In the genomic region with DNA sequence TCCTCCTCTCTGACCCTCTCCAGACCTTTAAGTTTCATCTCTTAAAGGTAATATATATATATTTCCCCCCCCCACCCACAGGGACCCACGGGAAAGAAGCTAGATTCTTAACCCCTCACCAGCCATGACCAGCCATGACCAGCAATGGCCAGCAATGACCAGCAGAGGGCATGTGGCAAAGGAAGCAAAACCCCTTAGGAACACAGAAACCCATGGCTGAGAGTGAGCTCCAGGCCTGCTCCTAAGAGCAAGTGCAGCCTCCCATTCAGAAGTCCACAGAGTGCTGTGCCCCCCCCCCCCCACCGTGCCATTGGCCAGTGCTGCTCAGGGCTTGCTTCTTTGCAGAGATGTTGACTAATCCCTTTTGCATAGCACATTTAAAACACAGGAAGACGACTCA, we compare ENCODE assay signal across 8 mouse cellular contexts.
DNase-seq lines count a peak whose midpoint lies in the region; ATAC-seq and TF ChIP-seq lines count a peak whose summit lies in the region.

No protein-coding gene starts in this region.

- H3K4me1 ChIP-seq in neural tube, embryonic 15.5 days = no peaks in the 10 kb centered on the region
- H3K4me1 ChIP-seq in hindbrain, embryonic 14.5 days (replicated peaks; ENCODE audit: control insufficient read depth, insufficient read depth, low read length) = no peaks in the 10 kb centered on the region
- peaks cover 0 to 5% of the 10 kb centered on the region in 2 experiments; a peak in 2 of 4 replicates for H3K4me1 ChIP-seq in liver, embryonic 14.5 days (replicated peaks; ENCODE audit: control insufficient read depth in 2 of 2, insufficient read depth in 2 of 2, low read length in 1 of 2)

- no peaks in the 10 kb centered on the region for H3K9me3 ChIP-seq in neural tube, embryonic 15.5 days (replicated peaks)
- H3K9me3 ChIP-seq in hindbrain, embryonic 14.5 days (ENCODE audit: control insufficient read depth, low read length) = no peaks in the 10 kb centered on the region
- H3K9me3 ChIP-seq in liver, embryonic 14.5 days (ENCODE audit: control insufficient read depth, low read length) = no peaks in the 10 kb centered on the region

- no peak overlapping the region for H3K4me3 ChIP-seq in neural tube, embryonic 15.5 days (replicated peaks)
- H3K4me3 ChIP-seq in hindbrain, embryonic 14.5 days (replicated peaks; ENCODE audit: low read length) = no peak overlapping the region
- H3K4me3 ChIP-seq in liver, embryonic 14.5 days (ENCODE audit: insufficient read depth in 1 of 2, low read depth in 2 of 2, low read length in 2 of 2) = no peak overlapping the region

- no peak for ATAC-seq in neural tube, embryonic 15.5 days (ENCODE audit: low FRiP score)
- 0 out of 2 replicates have a peak, but pooled peaks have one; percentile 36 for ATAC-seq in hindbrain, embryonic 14.5 days (ENCODE audit: low FRiP score)
- ATAC-seq in liver, embryonic 14.5 days (ENCODE audit: insufficient read depth) = no peak
- ATAC-seq in neutrophil, adult 5-6 weeks (ENCODE audit: extremely low read depth, insufficient number of reproducible peaks, low FRiP score, poor library complexity, severe bottlenecking) = 0 out of 2 replicates have a peak, but pooled peaks have one; percentile 37

- no peak for TF ChIP-seq EP300 in liver, embryonic 14.5 days (IDR thresholded peaks at IDR 0.05; ENCODE audit: low read depth)

- H3K9ac ChIP-seq in neural tube, embryonic 15.5 days (replicated peaks) = no peak overlapping the region
- no peak overlapping the region for H3K9ac ChIP-seq in hindbrain, embryonic 14.5 days
- no peak overlapping the region for H3K9ac ChIP-seq in liver, embryonic 14.5 days (replicated peaks)

- no peaks in the 10 kb centered on the region for H3K36me3 ChIP-seq in neural tube, embryonic 15.5 days
- no peaks in the 10 kb centered on the region for H3K36me3 ChIP-seq in hindbrain, embryonic 14.5 days (replicated peaks; ENCODE audit: control insufficient read depth, insufficient read depth)
- H3K36me3 ChIP-seq in liver, embryonic 14.5 days (replicated peaks; ENCODE audit: control insufficient read depth, insufficient read depth, low read depth) = no peaks in the 10 kb centered on the region

- no peak overlapping the region for H3K4me2 ChIP-seq in neural tube, embryonic 15.5 days
- H3K4me2 ChIP-seq in hindbrain, embryonic 14.5 days (replicated peaks) = no peak overlapping the region
- H3K4me2 ChIP-seq in liver, embryonic 14.5 days (ENCODE audit: low read depth) = no peak overlapping the region

- H3K27ac ChIP-seq in neural tube, embryonic 15.5 days (replicated peaks) = no peak overlapping the region
- H3K27ac ChIP-seq in hindbrain, embryonic 14.5 days = no peak overlapping the region
- H3K27ac ChIP-seq in liver, embryonic 14.5 days = no peak overlapping the region

- no peaks in the 10 kb centered on the region for H3K27me3 ChIP-seq in neural tube, embryonic 15.5 days (replicated peaks)
- H3K27me3 ChIP-seq in hindbrain, embryonic 14.5 days (ENCODE audit: control insufficient read depth, insufficient read depth, low read length) = no peaks in the 10 kb centered on the region
- no peaks in the 10 kb centered on the region for H3K27me3 ChIP-seq in liver, embryonic 14.5 days (ENCODE audit: control insufficient read depth, insufficient read depth, low read length)

- TF ChIP-seq CTCF in liver, embryonic 14.5 days (IDR thresholded peaks at IDR 0.05; ENCODE audit: low read depth) = peak; percentile 80

- 27% methylated on average over 3 of the region's 3 CpGs for WGBS in neural tube, embryonic 15.5 days
- WGBS in hindbrain, embryonic 14.5 days = 30% methylated on average over 3 of the region's 3 CpGs
- 17% methylated on average over 3 of the region's 3 CpGs for WGBS in liver, embryonic 14.5 days (ENCODE audit: insufficient replicate concordance)

- DNase-seq in neural tube, embryonic 10.5 days (ENCODE audit: extremely low spot score, low spot score) = peak; percentile 44
- DNase-seq in adipocyte (ENCODE audit: low spot score) = peak; percentile 57
- peak; percentile 40 for DNase-seq in embryo, embryonic 11.5 days (ENCODE audit: low read depth, low spot score)
- DNase-seq in hindbrain, embryonic 14.5 days (ENCODE audit: low spot score) = peak; percentile 75
- DNase-seq in liver, embryonic 14.5 days (ENCODE audit: low read depth in 3 of 3, low spot score in 3 of 3) = no peak
- no peak for DNase-seq in ovary, adult 18-20 months (ENCODE audit: low spot score)

Comparison
In these comparisons a context has a peak if more than half of its experiments do, and no peak if none do; other contexts are left out.
1. DNase-seq: peak in neural tube, embryonic 10.5 days (single experiment), adipocyte (single experiment), embryo, embryonic 11.5 days (single experiment) and hindbrain, embryonic 14.5 days (single experiment); none in liver, embryonic 14.5 days (0 of 3) and ovary, adult 18-20 months (single experiment).
2. ATAC-seq: peak in hindbrain, embryonic 14.5 days (single experiment) and neutrophil, adult 5-6 weeks (single experiment); none in neural tube, embryonic 15.5 days (single experiment) and liver, embryonic 14.5 days (single experiment).